Mouse (Mus musculus) CH12.LX (cell line): ENCODE results near the gene Slc25a17. TPM values are rescaled to one million over a fixed set of nuclear protein-coding genes. Genes with fewer than 3 reads are reported as not detected.

Source experiments
- DNase-seq: peaks from one replicate; pipeline ENCODE4 v3.0.0-alpha.2; 2013; ENCODE audit errors: extremely low read depth
- H3K27ac ChIP-seq: 2 replicates; pipeline ENCODE4 v1.5.1; 2012; ENCODE audit warnings: low read depth, mild to moderate bottlenecking, control low read depth, moderate library complexity; ENCODE audit not compliant: insufficient read depth
- H3K27me3 ChIP-seq: replicated peaks from 2 replicates; pipeline ENCODE3; 2012; ENCODE audit warnings: inconsistent platforms
- H3K36me3 ChIP-seq, 2 experiments: replicated peaks in 1 of 2; 2 replicates each; pipeline versions ENCODE3 to v1.6.1; 2012; ENCODE audit warnings: inconsistent platforms in 1 of 2, low read length in 1 of 2, mild to moderate bottlenecking in 1 of 2, mixed read lengths in 1 of 2, moderate library complexity in 1 of 2; ENCODE audit not compliant: control insufficient read depth in 1 of 2, insufficient read depth in 1 of 2
- H3K4me1 ChIP-seq, 2 experiments: 2 replicates each; pipeline ENCODE4 v1.6.1; 2012; ENCODE audit warnings: inconsistent platforms in 1 of 2, moderate library complexity in 1 of 2; ENCODE audit not compliant: insufficient read depth in 2 of 2, control insufficient read depth in 1 of 2
- H3K4me2 ChIP-seq: 2 replicates; pipeline ENCODE4 v1.6.1; 2012; ENCODE audit warnings: low read depth, mild to moderate bottlenecking, control low read depth; ENCODE audit not compliant: poor library complexity, insufficient read depth, severe bottlenecking
- H3K4me3 ChIP-seq, 3 experiments: fragments of 150-350 bp in 1 of 3; sonication (generic) in 1 of 3; replicated peaks in 1 of 3; 2 replicates each; pipeline versions ENCODE3 to v1.5.1; 2011 to 2012; ENCODE audit warnings: low read depth in 2 of 3, low read length in 2 of 3, mild to moderate bottlenecking in 2 of 3, moderate library complexity in 2 of 3, control low read depth in 1 of 3, improper control_type of control experiment in 1 of 3, inconsistent platforms in 1 of 3, mixed read lengths in 1 of 3; ENCODE audit not compliant: poor library complexity in 1 of 3
- H3K79me2 ChIP-seq: replicated peaks from 2 replicates; pipeline ENCODE4 v1.6.1; 2012; ENCODE audit warnings: mild to moderate bottlenecking, moderate library complexity; ENCODE audit not compliant: control insufficient read depth, poor library complexity, insufficient read depth, severe bottlenecking; ENCODE audit errors: extremely low read depth
- H3K9ac ChIP-seq: 2 replicates; pipeline ENCODE4 v1.6.1; 2012; ENCODE audit warnings: low read depth, mild to moderate bottlenecking, control low read depth, moderate library complexity; ENCODE audit not compliant: insufficient read depth
- H3K9me3 ChIP-seq: replicated peaks from 2 replicates; pipeline ENCODE3; 2012; ENCODE audit warnings: low read length, inconsistent platforms, mixed read lengths
- CHD2 ChIP-seq: IDR thresholded peaks from 2 replicates; pipeline ENCODE4 v1.6.1; 2011; ENCODE audit warnings: low read length, improper control_type of control experiment
- CTCF ChIP-seq, 2 experiments: IDR thresholded peaks in 1 of 2; conservative IDR thresholded peaks in 1 of 2; 2 replicates each; pipeline ENCODE4 v1.5.1; 2011 to 2012; ENCODE audit warnings: low read depth in 2 of 2, low read length in 2 of 2, improper control_type of control experiment in 1 of 2, inconsistent platforms in 1 of 2, mild to moderate bottlenecking in 1 of 2, moderate library complexity in 1 of 2
- E2F4 ChIP-seq: IDR thresholded peaks from 2 replicates; pipeline ENCODE4 v1.6.1; 2011; ENCODE audit warnings: low read depth, low read length, improper control_type of control experiment; ENCODE audit not compliant: insufficient replicate concordance
- EP300 ChIP-seq: IDR thresholded peaks from 2 replicates; pipeline ENCODE4 v1.6.1; 2011; ENCODE audit warnings: low read length, improper control_type of control experiment
- HCFC1 ChIP-seq: IDR thresholded peaks from 2 replicates; pipeline ENCODE4 v1.6.1; 2012; ENCODE audit warnings: low read depth, mild to moderate bottlenecking, inconsistent platforms, low read length, improper control_type of control experiment
- JUN ChIP-seq: IDR thresholded peaks from 2 replicates; pipeline ENCODE4 v1.6.1; 2011; ENCODE audit warnings: low read depth, mild to moderate bottlenecking, low read length, improper control_type of control experiment, moderate library complexity; ENCODE audit not compliant: insufficient read depth
- MAX ChIP-seq: IDR thresholded peaks from 2 replicates; pipeline ENCODE4 v1.6.1; 2011; ENCODE audit warnings: low read length, improper control_type of control experiment
- MAZ ChIP-seq: IDR thresholded peaks from 2 replicates; pipeline ENCODE4 v1.6.1; 2012; ENCODE audit warnings: low read depth, mild to moderate bottlenecking, inconsistent platforms, low read length, improper control_type of control experiment, moderate library complexity
- MEF2A ChIP-seq: IDR thresholded peaks from 2 replicates; pipeline ENCODE4 v1.6.1; 2014; ENCODE audit warnings: low read depth, mild to moderate bottlenecking, inconsistent platforms, low read length, improper control_type of control experiment, borderline replicate concordance
- MXI1 ChIP-seq: IDR thresholded peaks from 2 replicates; pipeline ENCODE4 v1.6.1; 2011; ENCODE audit warnings: mild to moderate bottlenecking, low read depth, low read length, improper control_type of control experiment
- MYC ChIP-seq: IDR thresholded peaks from 2 replicates; pipeline ENCODE4 v1.6.1; 2011; ENCODE audit warnings: low read depth, mild to moderate bottlenecking, improper control_type of control experiment, low read length
- NRF1 ChIP-seq: IDR thresholded peaks from 2 replicates; pipeline ENCODE4 v1.6.1; 2014; ENCODE audit warnings: low read depth, mild to moderate bottlenecking, inconsistent platforms, low read length, improper control_type of control experiment, moderate library complexity
- POLR2AphosphoS2 ChIP-seq: IDR thresholded peaks from 2 replicates; pipeline ENCODE4 v1.6.1; 2011; ENCODE audit warnings: low read depth, low read length, improper control_type of control experiment
- TBP ChIP-seq: conservative IDR thresholded peaks from 2 replicates; pipeline ENCODE4 v1.6.1; 2011; ENCODE audit warnings: low read depth, low read length, improper control_type of control experiment
- USF2 ChIP-seq: conservative IDR thresholded peaks from 2 replicates; pipeline ENCODE4 v1.6.1; 2011; ENCODE audit warnings: low read depth, low read length, improper control_type of control experiment
- ZKSCAN1 ChIP-seq: IDR thresholded peaks from 2 replicates; pipeline ENCODE4 v1.6.1; 2012; ENCODE audit warnings: low read depth, inconsistent platforms, low read length, improper control_type of control experiment, borderline replicate concordance
- dilution Hi-C: fragments of 300-500 bp; cut with MboI; formaldehyde crosslinking; loops from 2 replicates; pipeline ENCODE4 v1.14.3; 2020; ENCODE audit warnings: low sequenced_read_pairs; ENCODE audit not compliant: extremely low pct_unique_long_range_greater_than_20kb, extremely low pct_ligation_motif_present
- in situ Hi-C: fragments of 300-500 bp; cut with MboI; formaldehyde crosslinking; loops from 3 replicates; pipeline ENCODE4 v1.14.3; 2019; ENCODE audit warnings: low sequenced_read_pairs, low pct_ligation_motif_present, low pct_unique_long_range_greater_than_20kb, mixed read lengths
- polyA plus RNA-seq: library from polyadenylated mRNA; unstranded; fragments of >175 nt; gene quantifications from 2 replicates; pipeline ENCODE4 v1.2.1, GENCODE M21; 2012; ENCODE audit warnings: low read depth; ENCODE audit not compliant: insufficient read length
- total RNA-seq, 2 experiments: library from RNA; depleted of rRNA; stranded (reverse); fragments of 300-350 nt in 1 of 2; fragments of >200 nt in 1 of 2; gene quantifications; 2 replicates each; pipeline ENCODE4 v1.2.3; 2012 to 2014

Gene Slc25a17
- total and polyA plus RNA-seq, 3 experiments, result 48.0 to 99.4 (median 76.9) TPM

DNA sequence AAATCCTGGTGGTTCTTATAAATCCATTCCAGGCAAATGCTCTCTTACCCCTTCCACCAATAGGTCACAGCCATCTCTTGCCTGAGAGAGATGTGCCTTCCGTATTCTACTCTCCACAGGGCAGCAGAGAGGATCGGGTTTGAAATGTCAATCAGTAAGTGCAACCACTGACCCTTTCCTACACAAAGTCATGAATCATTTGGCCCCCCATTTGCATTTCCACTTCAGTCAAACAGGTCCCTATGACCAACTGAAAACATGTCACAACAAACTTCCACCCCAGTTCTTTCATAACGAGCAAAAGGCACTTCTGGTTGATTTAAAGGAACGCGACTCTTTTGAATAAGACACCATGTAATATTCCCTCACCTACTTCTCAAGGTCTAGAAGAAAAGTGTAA is 1.2 kb downstream of the Slc25a17 start:
- DNase-seq, result no peak
- in situ Hi-C loops, result no loop called here
- dilution Hi-C loops, result no loop called here
- H3K9ac ChIP-seq, result peak overlapping the region; percentile 89; the same call in 1 of the 2 replicates
- peaks cover 4 to 46% of the 10 kb centered on the region in 2 experiments for H3K4me1 ChIP-seq
- H3K27ac ChIP-seq, result no peak overlapping the region
- H3K4me3 ChIP-seq, result peak overlapping the region in 2 of 3 experiments; percentile 62 to 85
- TF ChIP-seq USF2 (no peak), EP300 (peak; percentile 13; the same call in 1 of the 2 replicates)
- H3K9me3 ChIP-seq, result no peaks in the 10 kb centered on the region
- H3K27me3 ChIP-seq, result no peaks in the 10 kb centered on the region
- peaks cover 16% of the 10 kb centered on the region for H3K79me2 ChIP-seq
- H3K4me2 ChIP-seq, result peak overlapping the region; percentile 98
- H3K36me3 ChIP-seq, result peaks cover 6 to 33% of the 10 kb centered on the region in 2 experiments

DNA sequence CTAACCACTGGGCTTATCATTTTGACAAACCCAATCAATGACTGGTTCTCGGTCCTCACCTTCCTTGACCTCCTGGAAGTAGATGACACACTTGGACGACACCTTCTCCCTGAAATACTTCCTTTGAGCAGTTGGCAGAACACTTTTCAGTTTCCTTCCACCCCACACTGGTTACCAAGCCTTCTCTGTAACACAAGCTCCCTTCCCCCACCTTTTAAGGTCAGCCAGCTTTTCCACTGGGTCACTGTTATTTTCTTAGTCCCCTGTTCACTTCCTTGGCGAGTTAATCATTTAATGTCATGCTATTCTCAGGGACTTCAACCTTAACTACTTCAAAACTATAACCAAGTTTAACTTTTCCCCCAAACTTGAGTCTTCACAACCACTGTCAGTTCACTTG is 1.7 kb downstream of the Slc25a17 start:
- in situ Hi-C loops, result no loop called here
- no peak for DNase-seq
- H3K4me2 ChIP-seq, result peak overlapping the region; percentile 98

DNA sequence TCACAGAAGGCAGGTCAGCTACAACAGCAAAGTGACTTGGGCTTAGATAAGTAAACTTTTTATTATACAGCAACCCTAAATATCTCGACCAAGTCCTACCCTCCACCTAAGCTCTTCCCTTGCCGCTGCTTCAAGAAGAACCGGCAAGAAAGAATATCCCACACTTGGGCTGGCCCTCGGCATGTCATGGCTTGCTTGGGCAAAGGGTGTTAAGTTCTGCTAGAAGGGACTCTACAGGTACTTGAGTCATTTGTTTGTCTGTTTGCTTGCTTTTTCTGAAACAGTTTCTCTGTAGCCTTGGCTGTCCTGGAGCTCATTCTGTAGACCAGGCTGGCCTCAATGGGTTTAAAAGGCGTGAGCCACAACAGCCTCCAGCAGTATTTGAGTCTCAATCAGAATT is 3.7 kb downstream of the Slc25a17 start:
- Histone ChIP-seq H3K9me3 (no peaks in the 10 kb centered on the region), H3K27ac (no peak overlapping the region), H3K36me3 (peaks cover 3 to 17% of the 10 kb centered on the region in 2 experiments), H3K4me1 (peaks cover 4 to 33% of the 10 kb centered on the region in 2 experiments), H3K79me2 (peaks cover 16% of the 10 kb centered on the region), H3K9ac (no peak overlapping the region), H3K27me3 (no peaks in the 10 kb centered on the region), H3K4me3 (no peak overlapping the region), H3K4me2 (no peak overlapping the region)
- no peak for TF ChIP-seq CHD2
- dilution Hi-C loops, result no loop called here
- in situ Hi-C loops, result no loop called here
- no peak for DNase-seq

More for the DNA sequence above, 1.7 kb downstream of the Slc25a17 start:
- H3K79me2 ChIP-seq, result peaks cover 16% of the 10 kb centered on the region
- peak overlapping the region in 1 of 3 experiments; percentile 85 for H3K4me3 ChIP-seq
- peaks cover 4 to 46% of the 10 kb centered on the region in 2 experiments for H3K4me1 ChIP-seq
- peak overlapping the region; percentile 89; the same call in 1 of the 2 replicates for H3K9ac ChIP-seq
- TF ChIP-seq E2F4, result no peak
- TF ChIP-seq NRF1, result no peak
- TF ChIP-seq JUN, result no peak
- no peak for TF ChIP-seq MXI1
- no peak for TF ChIP-seq MYC
- TF ChIP-seq CTCF (conservative IDR thresholded peaks at IDR 0.05 in 1 of 2, IDR thresholded peaks at IDR 0.05 in 1 of 2; ENCODE audit: low read depth in 2 of 2, low read length in 2 of 2), result no peak
- no peak for TF ChIP-seq ZKSCAN1
- TF ChIP-seq TBP, result no peak
- no peak for TF ChIP-seq HCFC1
- no peak for TF ChIP-seq POLR2AphosphoS2
- TF ChIP-seq MEF2A, result no peak
- no peak for TF ChIP-seq MAX
- TF ChIP-seq MAZ, result no peak
- H3K27ac ChIP-seq, result no peak overlapping the region
- no peaks in the 10 kb centered on the region for H3K9me3 ChIP-seq
- peaks cover 6 to 30% of the 10 kb centered on the region in 2 experiments for H3K36me3 ChIP-seq
- dilution Hi-C loops, result no loop called here
- no peaks in the 10 kb centered on the region for H3K27me3 ChIP-seq
